Mouse (Mus musculus): Measurements from ENCODE around the gene 4930447F04Rik. TPM values are rescaled to one million over a fixed set of nuclear protein-coding genes. Genes with fewer than 3 reads are reported as not detected.

4930447F04Rik gene
- not detected in 2 replicates for total RNA-seq (2021)
- long read RNA-seq, experiment 1: 0 reads
- long read RNA-seq, experiment 2: 0 reads

DNA sequence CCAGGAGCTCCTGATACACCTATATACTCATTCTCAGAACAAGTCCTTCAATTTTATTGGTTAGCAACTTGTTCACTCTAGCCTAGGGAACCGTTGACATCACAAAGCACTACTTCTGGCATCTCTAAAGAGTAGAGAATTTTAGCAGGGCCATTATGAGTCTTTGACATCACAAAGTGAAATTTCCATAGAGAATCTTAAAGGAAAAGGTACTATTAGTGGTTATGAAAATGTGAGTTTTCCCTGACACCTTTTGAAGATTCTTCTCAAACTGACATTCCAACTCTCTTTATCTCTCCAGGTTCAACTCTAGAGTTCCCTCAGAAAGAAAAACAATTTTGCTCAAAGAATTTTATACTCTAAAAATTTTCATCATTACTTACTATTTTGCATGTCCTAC, at the start of gene 4930447F04Rik:
Gene 4930447F04Rik (minus strand): TSS at position 101 of the 400 bp plus-strand sequence.
- DNase-seq: no peak

Measured in adrenal gland, postnatal 14 days (tissue).